Mouse (Mus musculus) spleen, adult 2 months (tissue): ENCODE data around the gene Gm5475.

Experiments used
- CTCF ChIP-seq: fragments of 200-500 bp; IDR thresholded peaks from 2 replicates; pipeline ENCODE4 v1.5.1; 2011; ENCODE audit warnings: mild to moderate bottlenecking, inconsistent platforms; ENCODE audit not compliant: insufficient read depth, insufficient read length, insufficient replicate concordance; ENCODE audit errors: extremely low read depth
- POLR2A ChIP-seq: fragments of 200-500 bp; IDR thresholded peaks from 2 replicates; pipeline ENCODE4 v1.6.1; 2011; ENCODE audit warnings: low read depth, low read length, inconsistent platforms

GRCm38 (mm10) chr15:100411731-100412130, 10.2 kb upstream of the Gm5475 start:
- no peak for TF ChIP-seq CTCF
- no peak for TF ChIP-seq POLR2A
